Mouse (Mus musculus) heart, postnatal 0 days (tissue): ENCODE measurements at regions not wholly inside any gene's neighbourhood (a gene's known extent, or its start where the extent isn't known, plus 50 kb on each side); places are given as distances from the start of the nearest gene placed in this dataset.

Experiments used
- ATAC-seq: fragments of 200-750 bp; cut with Nextera tagmentation; 2 replicates; pipeline ENCODE4 v1.8.0; 2017; ENCODE audit warnings: low read depth, moderate number of reproducible peaks, moderate library complexity; ENCODE audit not compliant: insufficient read depth
- DNase-seq: peaks from one replicate; pipeline ENCODE4 v3.0.0-alpha.2; 2016; ENCODE audit warnings: low spot score
- H3K27ac ChIP-seq: fragments of 300-500 bp; sonication (generic); 2 replicates; pipeline ENCODE4 v1.5.1; 2014; ENCODE audit warnings: low read depth, mild to moderate bottlenecking
- H3K27me3 ChIP-seq: fragments of 300-500 bp; sonication (generic); 2 replicates; pipeline ENCODE4 v1.6.1; 2014; ENCODE audit warnings: low read length, mixed read lengths; ENCODE audit not compliant: control insufficient read depth, insufficient read depth
- H3K36me3 ChIP-seq: fragments of 300-500 bp; sonication (generic); replicated peaks from 2 replicates; pipeline ENCODE4 v1.6.1; 2014; ENCODE audit warnings: low read length, mixed read lengths; ENCODE audit not compliant: control insufficient read depth, insufficient read depth
- H3K4me1 ChIP-seq: fragments of 300-500 bp; sonication (generic); 2 replicates; pipeline ENCODE4 v1.6.1; 2014; ENCODE audit warnings: antibody characterized with exemption; ENCODE audit not compliant: control insufficient read depth, insufficient read depth
- H3K4me2 ChIP-seq: fragments of 300-500 bp; sonication (generic); 2 replicates; pipeline ENCODE4 v1.6.1; 2014; ENCODE audit warnings: low read depth, mild to moderate bottlenecking, low read length, moderate library complexity
- H3K4me3 ChIP-seq: fragments of 300-500 bp; sonication (generic); 2 replicates; pipeline ENCODE4 v1.5.1; 2014; ENCODE audit warnings: low read depth, low read length
- H3K9ac ChIP-seq: fragments of 300-500 bp; sonication (generic); replicated peaks from 2 replicates; pipeline ENCODE4 v1.6.1; 2014; ENCODE audit warnings: low read depth, low read length, mixed read lengths
- H3K9me3 ChIP-seq: fragments of 300-500 bp; sonication (generic); replicated peaks from 2 replicates; pipeline ENCODE4 v1.6.1; 2016; ENCODE audit warnings: low read length; ENCODE audit not compliant: control insufficient read depth
- CTCF ChIP-seq: IDR thresholded peaks from 2 replicates; pipeline ENCODE4 v1.5.1; 2016; ENCODE audit warnings: antibody characterized with exemption, control low read depth, low read depth
- EP300 ChIP-seq: IDR thresholded peaks from 2 replicates; pipeline ENCODE4 v1.6.1; 2016; ENCODE audit warnings: antibody characterized with exemption, low read depth
- WGBS: fragments of 180-500 bp; shearing (Covaris S2); extraction: QIAGEN DNeasy Blood & Tissue Kit; methylation state at CpG from one replicate; pipeline ENCODE4 v1.1.7; 2014; 5-methylcytosine and 5-hydroxymethylcytosine counted together

- Histone ChIP-seq H3K4me2 (no peak overlapping the region), H3K36me3 (no peaks in the 10 kb centered on the region), H3K27ac (no peak overlapping the region), H3K9ac (no peak overlapping the region), H3K4me1 (no peaks in the 10 kb centered on the region), H3K27me3 (no peaks in the 10 kb centered on the region), H3K4me3 (no peak overlapping the region), H3K9me3 (no peaks in the 10 kb centered on the region)
- no peak for DNase-seq
- no peak for ATAC-seq
- WGBS: 34% methylated on average over 5 of the region's 5 CpGs
- TF ChIP-seq EP300 (no peak), CTCF (no peak)
These were observed 102.8 kb upstream of the Wdr3 start for GRCm38 (mm10) chr3:100264991-100265390.
